In the genomic region with DNA sequence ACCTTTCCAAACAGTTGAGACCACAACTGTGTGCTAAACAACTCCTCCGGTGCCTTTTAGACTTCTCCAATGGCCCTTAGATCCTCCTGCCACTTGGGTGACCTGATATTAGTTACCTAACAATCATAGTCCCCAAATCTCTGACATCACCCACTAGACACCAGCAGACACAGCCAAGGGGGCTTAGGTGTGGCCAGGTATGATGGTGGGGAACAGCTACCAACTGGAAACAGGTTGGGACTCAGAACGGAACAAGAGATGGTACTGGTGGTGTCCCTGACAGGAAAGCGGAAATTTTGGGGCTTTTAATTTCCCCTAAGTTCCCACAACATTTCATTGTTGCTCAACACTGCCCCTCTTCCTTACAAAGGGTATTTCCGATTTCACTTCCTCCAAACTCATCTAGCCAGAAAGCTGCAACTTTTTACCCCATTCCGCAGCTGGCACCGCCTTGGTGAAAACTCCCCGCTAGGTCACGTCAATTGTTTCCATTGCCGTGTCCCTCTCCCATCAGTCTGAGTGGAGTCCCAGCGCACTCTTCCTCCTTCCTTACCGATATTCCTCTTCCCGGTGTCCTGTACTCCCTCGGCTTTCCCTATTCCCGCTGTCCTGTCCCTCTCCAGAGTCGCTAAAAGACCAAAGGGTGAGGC, we compare ENCODE assay signal across 8 mouse cellular contexts. TPM values are rescaled to one million over a fixed set of nuclear protein-coding genes. Genes with fewer than 3 reads are reported as not detected.
DNase-seq lines count a peak whose midpoint lies in the region; ATAC-seq and TF ChIP-seq lines count a peak whose summit lies in the region.

No protein-coding gene starts in this region.

- no peak; the same call in 1 of the 2 replicates for TF ChIP-seq EP300 in heart, postnatal 0 days (IDR thresholded peaks at IDR 0.05; ENCODE audit: low read depth)

- no peaks in the 10 kb centered on the region for H3K9me3 ChIP-seq in heart, embryonic 10.5 days
- H3K9me3 ChIP-seq in heart, postnatal 0 days (replicated peaks; ENCODE audit: control insufficient read depth, low read length), result no peaks in the 10 kb centered on the region
- no peaks in the 10 kb centered on the region for H3K9me3 ChIP-seq in lung, embryonic 14.5 days (ENCODE audit: low read depth, low read length)

- no peak for DNase-seq in heart, embryonic 10.5 days (ENCODE audit: low spot score)
- DNase-seq in heart, postnatal 4 days, result no peak
- DNase-seq in heart, postnatal 0 days (ENCODE audit: low spot score), result no peak
- DNase-seq in lung, embryonic 14.5 days, result peak; percentile 50
- DNase-seq in adrenal gland, postnatal 25 days, result no peak
- DNase-seq in left cerebral cortex, postnatal 10 days (ENCODE audit: extremely low spot score in 1 of 2, low spot score in 2 of 2), result no peak

- ATAC-seq in activated CD4-positive, CD25-positive, alpha-beta regulatory T cell, adult 4 months, result peak; percentile 22
- ATAC-seq in heart, postnatal 0 days (ENCODE audit: insufficient read depth, low read depth), result no peak
- ATAC-seq in lung, embryonic 14.5 days (ENCODE audit: insufficient read depth), result peak; percentile 0; the same call in 1 of the 2 replicates

- H3K4me1 ChIP-seq in heart, embryonic 10.5 days, result peaks cover 50% of the 10 kb centered on the region
- peaks cover 46% of the 10 kb centered on the region for H3K4me1 ChIP-seq in heart, postnatal 0 days (ENCODE audit: control insufficient read depth, insufficient read depth)
- H3K4me1 ChIP-seq in lung, embryonic 14.5 days (ENCODE audit: insufficient read depth), result peaks cover 11% of the 10 kb centered on the region; the same call in 1 of the 2 replicates
- peaks cover 44% of the 10 kb centered on the region for H3K4me1 ChIP-seq in small intestine, adult 2 months (ENCODE audit: control insufficient read depth, insufficient read depth, insufficient read length, low read length)

- intact Hi-C loops in left cerebral cortex, postnatal 10 days (cut with DNase I), result no loop called here

- no peaks in the 10 kb centered on the region for H3K27me3 ChIP-seq in heart, embryonic 10.5 days (ENCODE audit: insufficient read depth, poor library complexity, severe bottlenecking)
- H3K27me3 ChIP-seq in heart, postnatal 0 days (ENCODE audit: control insufficient read depth, insufficient read depth, low read length), result peaks cover 4% of the 10 kb centered on the region; the same call in 1 of the 2 replicates
- H3K27me3 ChIP-seq in lung, embryonic 14.5 days (ENCODE audit: insufficient read depth, low read length), result no peaks in the 10 kb centered on the region
- no peaks in the 10 kb centered on the region for H3K27me3 ChIP-seq in small intestine, adult 2 months (ENCODE audit: control insufficient read depth, insufficient read depth, low read length)

- H3K4me3 ChIP-seq in heart, embryonic 10.5 days, result peak overlapping the region; percentile 89
- H3K4me3 ChIP-seq in heart, postnatal 0 days (ENCODE audit: low read depth, low read length), result peak overlapping the region; percentile 76
- H3K4me3 ChIP-seq in lung, embryonic 14.5 days (ENCODE audit: low read depth, low read length), result peak overlapping the region; percentile 81
- peak overlapping the region; percentile 91 for H3K4me3 ChIP-seq in small intestine, adult 2 months (ENCODE audit: low read depth, low read length)

- H3K36me3 ChIP-seq in heart, embryonic 10.5 days, result peaks cover 17% of the 10 kb centered on the region
- peaks cover 15% of the 10 kb centered on the region; the same call in 1 of the 2 replicates for H3K36me3 ChIP-seq in heart, postnatal 0 days (replicated peaks; ENCODE audit: control insufficient read depth, insufficient read depth, low read length)
- peaks cover 15% of the 10 kb centered on the region for H3K36me3 ChIP-seq in lung, embryonic 14.5 days (ENCODE audit: insufficient read depth)
- peaks cover 16% of the 10 kb centered on the region for H3K36me3 ChIP-seq in small intestine, adult 2 months (ENCODE audit: control insufficient read depth, insufficient read depth, low read length)

- TF ChIP-seq POLR2A in small intestine, adult 2 months (IDR thresholded peaks at IDR 0.05; ENCODE audit: low read depth, low read length), result no peak

- no peak for TF ChIP-seq CTCF in heart, postnatal 0 days (IDR thresholded peaks at IDR 0.05; ENCODE audit: low read depth)
- no peak for TF ChIP-seq CTCF in lung, embryonic 14.5 days (IDR thresholded peaks at IDR 0.05; ENCODE audit: low read depth)
- no peak for TF ChIP-seq CTCF in small intestine, adult 2 months (IDR thresholded peaks at IDR 0.05; ENCODE audit: extremely low read depth, insufficient read length, insufficient replicate concordance, low read depth, low read length)

- peak overlapping the region; percentile 69 for H3K4me2 ChIP-seq in heart, postnatal 0 days (ENCODE audit: low read depth, low read length)
- H3K4me2 ChIP-seq in lung, embryonic 14.5 days, result peak overlapping the region; percentile 97

- 8% methylated on average over 15 of the region's 15 CpGs for WGBS in heart, embryonic 10.5 days
- 11% methylated on average over 15 of the region's 15 CpGs for whole genome bisulfite sequencing in heart, postnatal 0 days
- WGBS in lung, embryonic 14.5 days, result 6% methylated on average over 15 of the region's 15 CpGs
- WGBS in small intestine, adult 2 months, result 4% methylated on average over 15 of the region's 15 CpGs

- peak overlapping the region; percentile 91 for H3K27ac ChIP-seq in heart, embryonic 10.5 days
- H3K27ac ChIP-seq in heart, postnatal 0 days (ENCODE audit: low read depth), result peak overlapping the region; percentile 79
- peak overlapping the region; percentile 60; the same call in 1 of the 2 replicates for H3K27ac ChIP-seq in lung, embryonic 14.5 days (ENCODE audit: low read depth)
- H3K27ac ChIP-seq in small intestine, adult 2 months (ENCODE audit: insufficient read depth, low read depth, low read length), result peak overlapping the region; percentile 84

- H3K9ac ChIP-seq in heart, postnatal 0 days (replicated peaks; ENCODE audit: low read depth, low read length), result no peak overlapping the region
- peak overlapping the region; percentile 58 for H3K9ac ChIP-seq in lung, embryonic 14.5 days

RNA-seq across cellular contexts. Expression of a gene that starts 0.7 kb away (rescaled TPM):
- polyA plus RNA-seq in heart, embryonic 10.5 days (2016; fragmentation: Nextera tagmentation; extraction: Ambion mirVana), result 89.6 and 101 TPM in 2 replicates
- total RNA-seq in heart, postnatal 4 days (2021), result 100 to 1,000 TPM in 1 of 2 experiments, 10 to 100 TPM in 1; 97.8 to 114 TPM
- polyA plus RNA-seq in activated CD4-positive, CD25-positive, alpha-beta regulatory T cell, adult 4 months (2017; shearing (Covaris generic)), result 10 to 100 TPM; 11.0 to 15.2 TPM
- 127 and 200 TPM in 2 replicates for total RNA-seq in heart, postnatal 0 days (2014; rRNA removed; ENCODE audit: low replicate concordance)
- 56.4 and 60.3 TPM in 2 replicates for polyA plus RNA-seq in heart, postnatal 0 days (2015; fragmentation: Nextera tagmentation; extraction: Ambion mirVana)
- 50.3 and 53.2 TPM in 2 replicates for polyA plus RNA-seq in lung, embryonic 14.5 days (2014; fragmentation: Nextera tagmentation; extraction: Ambion mirVana)
- 315 and 714 TPM in 2 replicates for polyA plus RNA-seq in small intestine, adult 2 months (2012; rRNA removed)
- 101 and 126 TPM in 2 replicates for total RNA-seq in adrenal gland, postnatal 25 days (2021)
- total RNA-seq in left cerebral cortex, postnatal 10 days (2021), result 10 to 100 TPM; 45.0 to 49.0 TPM

RNA-seq across cellular contexts. Expression of a gene that starts 30.4 kb away (rescaled TPM):
- 0.33 and 0.38 TPM in 2 replicates for polyA plus RNA-seq in heart, embryonic 10.5 days (2016; fragmentation: Nextera tagmentation; extraction: Ambion mirVana)
- 1 to 10 TPM; 8.2 to 10.0 TPM for total RNA-seq in heart, postnatal 4 days (2021)
- polyA plus RNA-seq in activated CD4-positive, CD25-positive, alpha-beta regulatory T cell, adult 4 months (2017; shearing (Covaris generic)), result under 1 TPM; 0.11 to 0.17 TPM
- total RNA-seq in heart, postnatal 0 days (2014; rRNA removed; ENCODE audit: low replicate concordance), result 4.8 and 9.5 TPM in 2 replicates
- 0.49 and 0.51 TPM in 2 replicates for polyA plus RNA-seq in heart, postnatal 0 days (2015; fragmentation: Nextera tagmentation; extraction: Ambion mirVana)
- polyA plus RNA-seq in lung, embryonic 14.5 days (2014; fragmentation: Nextera tagmentation; extraction: Ambion mirVana), result 0.82 and 1.2 TPM in 2 replicates
- 26.0 and 53.2 TPM in 2 replicates for polyA plus RNA-seq in small intestine, adult 2 months (2012; rRNA removed)
- total RNA-seq in adrenal gland, postnatal 25 days (2021), result 22.8 and 34.2 TPM in 2 replicates
- total RNA-seq in left cerebral cortex, postnatal 10 days (2021), result 1 to 10 TPM; 2.6 to 4.8 TPM

RNA-seq across cellular contexts. Expression of a gene that starts 34.4 kb away (rescaled TPM):
- polyA plus RNA-seq in heart, embryonic 10.5 days (2016; fragmentation: Nextera tagmentation; extraction: Ambion mirVana), result 10.8 and 11.6 TPM in 2 replicates
- total RNA-seq in heart, postnatal 4 days (2021), result 10 to 100 TPM; 15.9 to 16.2 TPM
- polyA plus RNA-seq in activated CD4-positive, CD25-positive, alpha-beta regulatory T cell, adult 4 months (2017; shearing (Covaris generic)), result 10 to 100 TPM in 1 of 2 experiments, 1 to 10 TPM in 1; 7.4 to 17.2 TPM
- total RNA-seq in heart, postnatal 0 days (2014; rRNA removed; ENCODE audit: low replicate concordance), result 18.9 and 24.5 TPM in 2 replicates
- polyA plus RNA-seq in heart, postnatal 0 days (2015; fragmentation: Nextera tagmentation; extraction: Ambion mirVana), result 4.7 and 5.6 TPM in 2 replicates
- 11.9 and 13.0 TPM in 2 replicates for polyA plus RNA-seq in lung, embryonic 14.5 days (2014; fragmentation: Nextera tagmentation; extraction: Ambion mirVana)
- 37.0 and 68.8 TPM in 2 replicates for polyA plus RNA-seq in small intestine, adult 2 months (2012; rRNA removed)
- total RNA-seq in adrenal gland, postnatal 25 days (2021), result 33.8 and 47.0 TPM in 2 replicates
- 10 to 100 TPM; 32.9 to 34.9 TPM for total RNA-seq in left cerebral cortex, postnatal 10 days (2021)

RNA-seq across cellular contexts. Expression of a gene that starts 40.2 kb away (rescaled TPM):
- polyA plus RNA-seq in heart, embryonic 10.5 days (2016; fragmentation: Nextera tagmentation; extraction: Ambion mirVana), result 21.2 and 25.7 TPM in 2 replicates
- total RNA-seq in heart, postnatal 4 days (2021), result 10 to 100 TPM; 30.1 to 30.2 TPM
- 1 to 10 TPM; 1.4 to 1.5 TPM for polyA plus RNA-seq in activated CD4-positive, CD25-positive, alpha-beta regulatory T cell, adult 4 months (2017; shearing (Covaris generic))
- 20.6 and 40.3 TPM in 2 replicates for total RNA-seq in heart, postnatal 0 days (2014; rRNA removed; ENCODE audit: low replicate concordance)
- polyA plus RNA-seq in heart, postnatal 0 days (2015; fragmentation: Nextera tagmentation; extraction: Ambion mirVana), result 18.3 and 18.6 TPM in 2 replicates
- polyA plus RNA-seq in lung, embryonic 14.5 days (2014; fragmentation: Nextera tagmentation; extraction: Ambion mirVana), result 16.4 and 19.3 TPM in 2 replicates
- 64.2 and 112 TPM in 2 replicates for polyA plus RNA-seq in small intestine, adult 2 months (2012; rRNA removed)
- total RNA-seq in adrenal gland, postnatal 25 days (2021), result 95.5 and 103 TPM in 2 replicates
- 100 to 1,000 TPM; 214 to 224 TPM for total RNA-seq in left cerebral cortex, postnatal 10 days (2021)

RNA-seq across cellular contexts. Expression of a gene that starts 49.7 kb away (rescaled TPM):
- 0.24 TPM in 1 of 2 replicates, not detected in the other for polyA plus RNA-seq in heart, embryonic 10.5 days (2016; fragmentation: Nextera tagmentation; extraction: Ambion mirVana)
- total RNA-seq in heart, postnatal 4 days (2021), result not detected
- polyA plus RNA-seq in activated CD4-positive, CD25-positive, alpha-beta regulatory T cell, adult 4 months (2017; shearing (Covaris generic)), result not detected
- total RNA-seq in heart, postnatal 0 days (2014; rRNA removed; ENCODE audit: low replicate concordance), result not detected in 2 replicates
- not detected in 2 replicates for polyA plus RNA-seq in heart, postnatal 0 days (2015; fragmentation: Nextera tagmentation; extraction: Ambion mirVana)
- 0.54 and 0.78 TPM in 2 replicates for polyA plus RNA-seq in lung, embryonic 14.5 days (2014; fragmentation: Nextera tagmentation; extraction: Ambion mirVana)
- polyA plus RNA-seq in small intestine, adult 2 months (2012; rRNA removed), result 0.74 TPM in 1 of 2 replicates, not detected in the other
- total RNA-seq in adrenal gland, postnatal 25 days (2021), result 20.1 and 25.8 TPM in 2 replicates
- total RNA-seq in left cerebral cortex, postnatal 10 days (2021), result not detected

Comparison
In these comparisons a context has a peak if more than half of its experiments do, and no peak if none do; other contexts are left out.
1. RNA of a gene that starts 30.4 kb away (polyA plus RNA-seq): 26.0 to 53.2 TPM in small intestine, adult 2 months; 0.82 to 1.2 TPM in lung, embryonic 14.5 days, 0.49 to 0.51 TPM in heart, postnatal 0 days, 0.33 to 0.38 TPM in heart, embryonic 10.5 days and 0.11 to 0.17 TPM in activated CD4-positive, CD25-positive, alpha-beta regulatory T cell, adult 4 months; every median in the first group is over 10 times any median in the second.
2. Peak in every context shown above with its lines, with median percentiles within 50 percentile points of each other: H3K27ac ChIP-seq and H3K4me3 ChIP-seq.